Mouse (Mus musculus) CH12.LX (cell line): ENCODE measurements around the gene Bcl11a. TPM values are rescaled to one million over a fixed set of nuclear protein-coding genes. Genes with fewer than 3 reads are reported as not detected.

ENCODE experiments used
- DNase-seq: peaks from one replicate; pipeline ENCODE4 v3.0.0-alpha.2; 2013; ENCODE audit errors: extremely low read depth
- H3K27ac ChIP-seq: 2 replicates; pipeline ENCODE4 v1.5.1; 2012; ENCODE audit warnings: low read depth, mild to moderate bottlenecking, control low read depth, moderate library complexity; ENCODE audit not compliant: insufficient read depth
- H3K27me3 ChIP-seq: replicated peaks from 2 replicates; pipeline ENCODE3; 2012; ENCODE audit warnings: inconsistent platforms
- H3K36me3 ChIP-seq, 2 experiments: replicated peaks in 1 of 2; 2 replicates each; pipeline versions ENCODE3 to v1.6.1; 2012; ENCODE audit warnings: inconsistent platforms in 1 of 2, low read length in 1 of 2, mild to moderate bottlenecking in 1 of 2, mixed read lengths in 1 of 2, moderate library complexity in 1 of 2; ENCODE audit not compliant: control insufficient read depth in 1 of 2, insufficient read depth in 1 of 2
- H3K4me1 ChIP-seq, 2 experiments: 2 replicates each; pipeline ENCODE4 v1.6.1; 2012; ENCODE audit warnings: inconsistent platforms in 1 of 2, moderate library complexity in 1 of 2; ENCODE audit not compliant: insufficient read depth in 2 of 2, control insufficient read depth in 1 of 2
- H3K4me2 ChIP-seq: 2 replicates; pipeline ENCODE4 v1.6.1; 2012; ENCODE audit warnings: low read depth, mild to moderate bottlenecking, control low read depth; ENCODE audit not compliant: poor library complexity, insufficient read depth, severe bottlenecking
- H3K4me3 ChIP-seq, 3 experiments: fragments of 150-350 bp in 1 of 3; sonication (generic) in 1 of 3; replicated peaks in 1 of 3; 2 replicates each; pipeline versions ENCODE3 to v1.5.1; 2011 to 2012; ENCODE audit warnings: low read depth in 2 of 3, low read length in 2 of 3, mild to moderate bottlenecking in 2 of 3, moderate library complexity in 2 of 3, control low read depth in 1 of 3, improper control_type of control experiment in 1 of 3, inconsistent platforms in 1 of 3, mixed read lengths in 1 of 3; ENCODE audit not compliant: poor library complexity in 1 of 3
- H3K79me2 ChIP-seq: replicated peaks from 2 replicates; pipeline ENCODE4 v1.6.1; 2012; ENCODE audit warnings: mild to moderate bottlenecking, moderate library complexity; ENCODE audit not compliant: control insufficient read depth, poor library complexity, insufficient read depth, severe bottlenecking; ENCODE audit errors: extremely low read depth
- H3K9ac ChIP-seq: 2 replicates; pipeline ENCODE4 v1.6.1; 2012; ENCODE audit warnings: low read depth, mild to moderate bottlenecking, control low read depth, moderate library complexity; ENCODE audit not compliant: insufficient read depth
- H3K9me3 ChIP-seq: replicated peaks from 2 replicates; pipeline ENCODE3; 2012; ENCODE audit warnings: low read length, inconsistent platforms, mixed read lengths
- BHLHE40 ChIP-seq: IDR thresholded peaks from 2 replicates; pipeline ENCODE4 v1.6.1; 2011; ENCODE audit warnings: mild to moderate bottlenecking, low read depth, low read length, improper control_type of control experiment
- CHD1 ChIP-seq: IDR thresholded peaks from 2 replicates; pipeline ENCODE4 v1.6.1; 2012; ENCODE audit warnings: low read depth, low read length, improper control_type of control experiment, inconsistent platforms
- CHD2 ChIP-seq: IDR thresholded peaks from 2 replicates; pipeline ENCODE4 v1.6.1; 2011; ENCODE audit warnings: low read length, improper control_type of control experiment
- CTCF ChIP-seq, 2 experiments: IDR thresholded peaks in 1 of 2; conservative IDR thresholded peaks in 1 of 2; 2 replicates each; pipeline ENCODE4 v1.5.1; 2011 to 2012; ENCODE audit warnings: low read depth in 2 of 2, low read length in 2 of 2, improper control_type of control experiment in 1 of 2, inconsistent platforms in 1 of 2, mild to moderate bottlenecking in 1 of 2, moderate library complexity in 1 of 2
- E2F4 ChIP-seq: IDR thresholded peaks from 2 replicates; pipeline ENCODE4 v1.6.1; 2011; ENCODE audit warnings: low read depth, low read length, improper control_type of control experiment; ENCODE audit not compliant: insufficient replicate concordance
- ELF1 ChIP-seq: IDR thresholded peaks from 2 replicates; pipeline ENCODE4 v1.6.1; 2014; ENCODE audit warnings: low read depth, mild to moderate bottlenecking, inconsistent platforms, low read length, improper control_type of control experiment
- EP300 ChIP-seq: IDR thresholded peaks from 2 replicates; pipeline ENCODE4 v1.6.1; 2011; ENCODE audit warnings: low read length, improper control_type of control experiment
- ETS1 ChIP-seq: conservative IDR thresholded peaks from 2 replicates; pipeline ENCODE4 v1.6.1; 2012; ENCODE audit warnings: low read depth, mild to moderate bottlenecking, inconsistent platforms, low read length, improper control_type of control experiment, moderate library complexity
- GABPA ChIP-seq: IDR thresholded peaks from 2 replicates; pipeline ENCODE4 v1.6.1; 2012; ENCODE audit warnings: low read depth, low read length, improper control_type of control experiment, inconsistent platforms; ENCODE audit not compliant: insufficient replicate concordance
- HCFC1 ChIP-seq: IDR thresholded peaks from 2 replicates; pipeline ENCODE4 v1.6.1; 2012; ENCODE audit warnings: low read depth, mild to moderate bottlenecking, inconsistent platforms, low read length, improper control_type of control experiment
- IRF4 ChIP-seq: IDR thresholded peaks from 2 replicates; pipeline ENCODE4 v1.6.1; 2014; ENCODE audit warnings: low read depth, mild to moderate bottlenecking, inconsistent platforms, low read length, improper control_type of control experiment
- JUN ChIP-seq: IDR thresholded peaks from 2 replicates; pipeline ENCODE4 v1.6.1; 2011; ENCODE audit warnings: low read depth, mild to moderate bottlenecking, low read length, improper control_type of control experiment, moderate library complexity; ENCODE audit not compliant: insufficient read depth
- JUND ChIP-seq: conservative IDR thresholded peaks from 2 replicates; pipeline ENCODE4 v1.6.1; 2011; ENCODE audit warnings: low read depth, low read length, improper control_type of control experiment
- KAT2A ChIP-seq: IDR thresholded peaks from 2 replicates; pipeline ENCODE4 v1.6.1; 2012; ENCODE audit warnings: low read length, improper control_type of control experiment, inconsistent platforms; ENCODE audit not compliant: insufficient replicate concordance
- MAFK ChIP-seq: IDR thresholded peaks from 2 replicates; pipeline ENCODE4 v1.6.1; 2011; ENCODE audit warnings: low read length, improper control_type of control experiment; ENCODE audit not compliant: insufficient replicate concordance
- MAX ChIP-seq: IDR thresholded peaks from 2 replicates; pipeline ENCODE4 v1.6.1; 2011; ENCODE audit warnings: low read length, improper control_type of control experiment
- MAZ ChIP-seq: IDR thresholded peaks from 2 replicates; pipeline ENCODE4 v1.6.1; 2012; ENCODE audit warnings: low read depth, mild to moderate bottlenecking, inconsistent platforms, low read length, improper control_type of control experiment, moderate library complexity
- MEF2A ChIP-seq: IDR thresholded peaks from 2 replicates; pipeline ENCODE4 v1.6.1; 2014; ENCODE audit warnings: low read depth, mild to moderate bottlenecking, inconsistent platforms, low read length, improper control_type of control experiment, borderline replicate concordance
- MXI1 ChIP-seq: IDR thresholded peaks from 2 replicates; pipeline ENCODE4 v1.6.1; 2011; ENCODE audit warnings: mild to moderate bottlenecking, low read depth, low read length, improper control_type of control experiment
- MYC ChIP-seq: IDR thresholded peaks from 2 replicates; pipeline ENCODE4 v1.6.1; 2011; ENCODE audit warnings: low read depth, mild to moderate bottlenecking, improper control_type of control experiment, low read length
- NELFE ChIP-seq: IDR thresholded peaks from 2 replicates; pipeline ENCODE4 v1.6.1; 2011; ENCODE audit warnings: low read depth, low read length, improper control_type of control experiment
- NRF1 ChIP-seq: IDR thresholded peaks from 2 replicates; pipeline ENCODE4 v1.6.1; 2014; ENCODE audit warnings: low read depth, mild to moderate bottlenecking, inconsistent platforms, low read length, improper control_type of control experiment, moderate library complexity
- PAX5 ChIP-seq: IDR thresholded peaks from 2 replicates; pipeline ENCODE4 v1.6.1; 2012; ENCODE audit warnings: low read length, inconsistent platforms, mixed read lengths
- POLR2A ChIP-seq: IDR thresholded peaks from 2 replicates; pipeline ENCODE4 v1.6.1; 2011; ENCODE audit warnings: low read depth, mild to moderate bottlenecking, improper control_type of control experiment, low read length
- POLR2AphosphoS2 ChIP-seq: IDR thresholded peaks from 2 replicates; pipeline ENCODE4 v1.6.1; 2011; ENCODE audit warnings: low read depth, low read length, improper control_type of control experiment
- RAD21 ChIP-seq: IDR thresholded peaks from 2 replicates; pipeline ENCODE4 v1.6.1; 2011; ENCODE audit warnings: low read depth, mild to moderate bottlenecking, low read length, improper control_type of control experiment, moderate library complexity
- RCOR1 ChIP-seq: conservative IDR thresholded peaks from 2 replicates; pipeline ENCODE4 v1.6.1; 2012; ENCODE audit warnings: low read depth, mild to moderate bottlenecking, inconsistent platforms, low read length, improper control_type of control experiment
- SIN3A ChIP-seq: IDR thresholded peaks from 2 replicates; pipeline ENCODE4 v1.6.1; 2012; ENCODE audit warnings: low read length, improper control_type of control experiment, inconsistent platforms
- SMC3 ChIP-seq: IDR thresholded peaks from 2 replicates; pipeline ENCODE4 v1.6.1; 2011; ENCODE audit warnings: low read depth, low read length, improper control_type of control experiment
- TBP ChIP-seq: conservative IDR thresholded peaks from 2 replicates; pipeline ENCODE4 v1.6.1; 2011; ENCODE audit warnings: low read depth, low read length, improper control_type of control experiment
- TCF12 ChIP-seq: IDR thresholded peaks from 2 replicates; pipeline ENCODE4 v1.6.1; 2014; ENCODE audit warnings: low read depth, mild to moderate bottlenecking, inconsistent platforms, low read length, improper control_type of control experiment
- UBTF ChIP-seq: IDR thresholded peaks from 2 replicates; pipeline ENCODE4 v1.6.1; 2012; ENCODE audit warnings: low read depth, mild to moderate bottlenecking, inconsistent platforms, low read length, improper control_type of control experiment, moderate library complexity
- USF1 ChIP-seq: IDR thresholded peaks from 2 replicates; pipeline ENCODE4 v1.6.1; 2014; ENCODE audit warnings: low read depth, mild to moderate bottlenecking, inconsistent platforms, low read length, improper control_type of control experiment
- USF2 ChIP-seq: conservative IDR thresholded peaks from 2 replicates; pipeline ENCODE4 v1.6.1; 2011; ENCODE audit warnings: low read depth, low read length, improper control_type of control experiment
- ZC3H11A ChIP-seq: IDR thresholded peaks from 2 replicates; pipeline ENCODE4 v1.6.1; 2012; ENCODE audit warnings: low read depth, mild to moderate bottlenecking, inconsistent platforms, low read length, improper control_type of control experiment
- ZKSCAN1 ChIP-seq: IDR thresholded peaks from 2 replicates; pipeline ENCODE4 v1.6.1; 2012; ENCODE audit warnings: low read depth, inconsistent platforms, low read length, improper control_type of control experiment, borderline replicate concordance
- ZMIZ1 ChIP-seq: IDR thresholded peaks from 2 replicates; pipeline ENCODE4 v1.6.1; 2012; ENCODE audit warnings: low read depth, mild to moderate bottlenecking, inconsistent platforms, low read length, improper control_type of control experiment
- ZNF384 ChIP-seq: IDR thresholded peaks from 2 replicates; pipeline ENCODE4 v1.6.1; 2012; ENCODE audit warnings: low read depth, low read length, improper control_type of control experiment, inconsistent platforms
- dilution Hi-C: fragments of 300-500 bp; cut with MboI; formaldehyde crosslinking; loops from 2 replicates; pipeline ENCODE4 v1.14.3; 2020; ENCODE audit warnings: low sequenced_read_pairs; ENCODE audit not compliant: extremely low pct_unique_long_range_greater_than_20kb, extremely low pct_ligation_motif_present
- in situ Hi-C: fragments of 300-500 bp; cut with MboI; formaldehyde crosslinking; loops from 3 replicates; pipeline ENCODE4 v1.14.3; 2019; ENCODE audit warnings: low sequenced_read_pairs, low pct_ligation_motif_present, low pct_unique_long_range_greater_than_20kb, mixed read lengths
- polyA plus RNA-seq: library from polyadenylated mRNA; unstranded; fragments of >175 nt; gene quantifications from 2 replicates; pipeline ENCODE4 v1.2.1, GENCODE M21; 2012; ENCODE audit warnings: low read depth; ENCODE audit not compliant: insufficient read length
- total RNA-seq, 2 experiments: library from RNA; depleted of rRNA; stranded (reverse); fragments of 300-350 nt in 1 of 2; fragments of >200 nt in 1 of 2; gene quantifications; 2 replicates each; pipeline ENCODE4 v1.2.3; 2012 to 2014

Bcl11a gene
- total and polyA plus RNA-seq, 3 experiments: 6.8 to 57.9 (median 13.9) TPM

GRCm38 (mm10) chr11:24076821-24077730 is 780 bp upstream of the Bcl11a start:
- Histone ChIP-seq H3K27ac (no peak overlapping the region), H3K79me2 (no peaks in the 10 kb centered on the region), H3K36me3 (no peaks in the 10 kb centered on the region), H3K9me3 (no peaks in the 10 kb centered on the region), H3K4me1 (peaks cover 0 to 6% of the 10 kb centered on the region in 2 experiments; a peak in 2 of 4 replicates), H3K27me3 (no peaks in the 10 kb centered on the region), H3K4me2 (peak overlapping the region; percentile 98), H3K4me3 (peak overlapping the region; percentile 51 to 93 (median 76)), H3K9ac (peak overlapping the region; percentile 34)
- TF ChIP-seq TBP: no peak
- TF ChIP-seq SIN3A: peak; percentile 2; the same call in 1 of the 2 replicates
- TF ChIP-seq ELF1: peak; percentile 58
- TF ChIP-seq ZNF384: peak; percentile 33; the same call in 1 of the 2 replicates
- no peak for TF ChIP-seq TCF12
- TF ChIP-seq SMC3: peak; percentile 36
- TF ChIP-seq HCFC1: peak; percentile 46; the same call in 1 of the 2 replicates
- no peak for TF ChIP-seq ZC3H11A
- no peak for TF ChIP-seq CHD2
- peak; percentile 81; the same call in 1 of the 2 replicates for TF ChIP-seq MAZ
- no peak for TF ChIP-seq KAT2A
- TF ChIP-seq MAFK: no peak
- TF ChIP-seq BHLHE40: peak; percentile 54; the same call in 1 of the 2 replicates
- TF ChIP-seq GABPA: no peak
- peak; percentile 69 for TF ChIP-seq MAX
- no peak for TF ChIP-seq JUND
- TF ChIP-seq ZMIZ1: no peak
- no peak for TF ChIP-seq IRF4
- TF ChIP-seq MYC: peak; percentile 74; the same call in 1 of the 2 replicates
- TF ChIP-seq ZKSCAN1: no peak
- no peak for TF ChIP-seq CHD1
- no peak for TF ChIP-seq NRF1
- no peak for TF ChIP-seq PAX5
- TF ChIP-seq POLR2A: no peak
- peak in 1 of 2 experiments; percentile 58; a peak in 2 of 4 replicates for TF ChIP-seq CTCF (conservative IDR thresholded peaks at IDR 0.05 in 1 of 2, IDR thresholded peaks at IDR 0.05 in 1 of 2; ENCODE audit: low read depth in 2 of 2, low read length in 2 of 2)
- TF ChIP-seq RAD21: peak; percentile 11
- no peak for TF ChIP-seq JUN
- TF ChIP-seq MXI1: peak; percentile 47
- no peak for TF ChIP-seq EP300
- peak; percentile 97 for TF ChIP-seq UBTF
- TF ChIP-seq ETS1: 0 out of 2 replicates have a peak, but pooled peaks have one; percentile 19
- TF ChIP-seq MEF2A: 0 out of 2 replicates have a peak, but pooled peaks have one; percentile 42
- no peak for TF ChIP-seq NELFE
- no peak for TF ChIP-seq USF1
- TF ChIP-seq POLR2AphosphoS2: no peak
- TF ChIP-seq E2F4: no peak
- TF ChIP-seq RCOR1: no peak
- no peak for TF ChIP-seq USF2
- in situ Hi-C loops (no loop called here), dilution Hi-C loops (no loop called here)
- DNase-seq: peak; percentile 77
